Mouse (Mus musculus) ES-E14 (cell line): ENCODE results near the gene Odf3l2.

Experiments used
- HCFC1 ChIP-seq: IDR thresholded peaks from 2 replicates; pipeline ENCODE4 v1.6.1; 2012; ENCODE audit warnings: low read length, inconsistent platforms, borderline replicate concordance; ENCODE audit not compliant: insufficient read depth
- ZC3H11A ChIP-seq: IDR thresholded peaks from 2 replicates; pipeline ENCODE4 v1.6.1; 2012; ENCODE audit warnings: low read depth, mild to moderate bottlenecking, inconsistent platforms, low read length, borderline replicate concordance

GRCm38 (mm10) chr10:79691986-79692548 is 46.5 kb upstream of the Odf3l2 start:
- TF ChIP-seq ZC3H11A (no peak), HCFC1 (no peak)
